Mouse (Mus musculus): Measurements from ENCODE around the gene Slc39a10.
"Not testable (repeated sequence)": the region's sequence is repeated elsewhere in the genome, so short reads cannot be mapped to it uniquely, and the experiment has no call there.

The Slc39a10 gene

DNA sequence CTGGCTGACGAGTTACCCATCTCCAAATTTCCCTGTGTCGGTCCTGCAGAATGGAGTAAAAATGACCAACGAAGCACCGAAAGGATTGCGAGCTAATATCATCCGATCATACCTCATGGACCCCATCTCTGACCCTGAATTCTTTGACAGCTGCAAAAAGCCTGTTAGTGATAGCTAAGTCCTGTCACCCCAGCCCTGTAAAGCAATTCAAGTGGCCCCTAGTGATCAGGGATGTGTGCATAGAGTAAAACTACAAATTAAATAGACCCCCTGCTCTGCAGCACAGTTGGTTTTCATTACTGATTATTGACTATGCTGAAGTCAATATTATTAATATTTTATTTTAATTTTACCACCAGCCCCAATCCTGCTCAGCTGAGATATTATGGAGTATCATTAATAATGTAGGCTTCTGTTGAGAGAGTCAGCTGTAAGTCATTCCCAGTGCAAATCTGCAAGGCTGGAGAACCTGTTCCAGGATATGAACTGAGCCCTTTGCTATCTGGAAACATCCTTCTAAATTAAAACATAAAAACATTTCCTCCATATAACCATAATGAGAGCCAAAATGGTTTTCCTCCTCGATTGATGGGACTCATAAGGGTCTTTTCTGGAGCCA lies 122.5 kb downstream of the Slc39a10 start:
- not testable (repeated sequence) for DNase-seq (ENCODE audit: low spot score in 2 of 2)

- not testable (repeated sequence) for DNase-seq (ENCODE audit: low spot score in 2 of 2)
These were observed 123.3 kb downstream of the Slc39a10 start for GRCm38 (mm10) chr1:46769318-46769717.

GRCm38 (mm10) chr1:46764600-46764999 lies 128.1 kb downstream of the Slc39a10 start:
- DNase-seq (ENCODE audit: low spot score in 2 of 2): not testable (repeated sequence)

All from urinary bladder, postnatal 4 days (tissue).